Mouse (Mus musculus): ENCODE data around the gene Mrfap1. TPM values are rescaled to one million over a fixed set of nuclear protein-coding genes. Genes with fewer than 3 reads are reported as not detected.

The Mrfap1 gene
- total RNA-seq (2023): 100 to 1,000 TPM; 193 to 197 TPM

GRCm38 (mm10) chr5:36796296-36797014, at the start of gene Mrfap1:
TSS of gene Mrfap1 (minus strand) at chr5:36796772.

GRCm38 (mm10) chr5:36829913-36830879, 33.6 kb upstream of the Mrfap1 start, which contains the start of gene Man2b2:
TSS of gene Man2b2 (minus strand) at chr5:36830653.

GRCm38 (mm10) chr5:36748536-36749061, 48.0 kb downstream of the Mrfap1 start, which contains the start of gene Bloc1s4:
TSS of gene Bloc1s4 (minus strand) at chr5:36748650.

Other genes with a start within 250 kb of the Mrfap1 start
- 10 to 100 TPM; 79.6 to 90.0 TPM for gene Tbc1d14, start 203.5 kb downstream of the Mrfap1 start, total RNA-seq (2023)
- 10 to 100 TPM; 32.6 to 40.2 TPM for gene D5Ertd579e, start 100.7 kb downstream of the Mrfap1 start, total RNA-seq (2023)
- 10 to 100 TPM; 18.2 to 19.4 TPM for gene Bloc1s4, start 48.1 kb downstream of the Mrfap1 start, total RNA-seq (2023)
- 10 to 100 TPM; 65.4 to 79.0 TPM for gene Man2b2, start 33.9 kb upstream of the Mrfap1 start, total RNA-seq (2023)
- not detected for gene Ppp2r2c, start 71.7 kb upstream of the Mrfap1 start, total RNA-seq (2023)
- 10 to 100 TPM in 1 of 2 experiments, 1 to 10 TPM in 1; 10.0 to 11.4 TPM for gene Wfs1, start 192.4 kb upstream of the Mrfap1 start, total RNA-seq (2023)

Measured in monocyte, adult 59 days (primary cell).